Mouse (Mus musculus) liver, embryonic 13.5 days (tissue): Measurements from ENCODE around the gene Atp5b. TPM values are rescaled to one million over a fixed set of nuclear protein-coding genes. Genes with fewer than 3 reads are reported as not detected.
A peak's percentile ranks its signal among the peaks of the same experiment; 100 is the strongest.

Experiments used
- microRNA counts: library from miRNA; unstranded; fragments of <30 nt; microRNA quantifications from one replicate; lab custom pipeline; 2016
- microRNA-seq: library from miRNA; unstranded; fragments of <30 nt; microRNA quantifications from one replicate; pipeline ENCODE4, GENCODE M21; 2016
- polyA plus RNA-seq: library from polyadenylated mRNA; unstranded; fragments of >200 nt; fragmentation: Nextera tagmentation; extraction: Ambion mirVana; gene quantifications from 2 replicates; pipeline ENCODE4 v1.2.1, GENCODE M21; 2015

Gene Atp5b
- polyA plus RNA-seq, 1 experiment from 2014 or later = 2,036 TPM

MicroRNA genes within 50 kb of the gene (microRNA counts, 519-probe panel; counts per million panel counts)
- 114 counts per million for microRNA mmu-miR-677 (lab: Ali Mortazavi, UCI)

Small RNA genes within 50 kb of the gene (microRNA-seq; reads per million reads assigned to microRNA genes)
- gene Mir677 = 77.0 reads per million, percentile 48 among the genes with 10 or more reads in this experiment

Other genes starting within 250 kb of the Atp5b start
- not detected in 2 replicates for gene Rdh19, start 233.3 kb upstream of the Atp5b start, polyA plus RNA-seq
- gene Rdh16f2, start 216.8 kb upstream of the Atp5b start, polyA plus RNA-seq = not detected in 2 replicates
- gene Rdh7, start 194.5 kb upstream of the Atp5b start, polyA plus RNA-seq = 0.47 and 0.70 TPM in 2 replicates
- not detected in 2 replicates for gene Sdr9c7, start 184.8 kb upstream of the Atp5b start, polyA plus RNA-seq
- gene Hsd17b6, start 75.7 kb upstream of the Atp5b start, polyA plus RNA-seq = not detected in 2 replicates
- 87.0 and 99.1 TPM in 2 replicates for gene Prim1, start 68.1 kb upstream of the Atp5b start, polyA plus RNA-seq
- gene Naca, start 47.7 kb upstream of the Atp5b start, polyA plus RNA-seq = 599 and 646 TPM in 2 replicates
- 380 and 439 TPM in 2 replicates for gene Ptges3, start 24.3 kb upstream of the Atp5b start, polyA plus RNA-seq
- 5.8 and 6.7 TPM in 2 replicates for gene Baz2a, start 8.3 kb downstream of the Atp5b start, polyA plus RNA-seq
- 7.0 and 8.8 TPM in 2 replicates for gene Rbms2, start 97.0 kb downstream of the Atp5b start, polyA plus RNA-seq
- gene Gls2, start 111.2 kb downstream of the Atp5b start, polyA plus RNA-seq = 1.9 and 2.2 TPM in 2 replicates
- 24.1 and 24.7 TPM in 2 replicates for gene Spryd4, start 128.5 kb downstream of the Atp5b start, polyA plus RNA-seq
- 0.09 TPM in 1 of 2 replicates, not detected in the other for gene Mip, start 142.6 kb downstream of the Atp5b start, polyA plus RNA-seq
- 34.8 and 37.4 TPM in 2 replicates for gene Timeless, start 148.8 kb downstream of the Atp5b start, polyA plus RNA-seq
- 0.31 and 0.49 TPM in 2 replicates for gene Apon, start 170.8 kb downstream of the Atp5b start, polyA plus RNA-seq
- gene Apof, start 185.4 kb downstream of the Atp5b start, polyA plus RNA-seq = 46.0 and 46.6 TPM in 2 replicates
- gene Stat2, start 187.3 kb downstream of the Atp5b start, polyA plus RNA-seq = 5.7 and 6.3 TPM in 2 replicates
- gene Il23a, start 215.5 kb downstream of the Atp5b start, polyA plus RNA-seq = 0.10 TPM in 1 of 2 replicates, not detected in the other
- gene Pan2, start 220.1 kb downstream of the Atp5b start, polyA plus RNA-seq = 11.8 and 14.4 TPM in 2 replicates
- 99.7 and 105 TPM in 2 replicates for gene Cnpy2, start 239.2 kb downstream of the Atp5b start, polyA plus RNA-seq